Mouse (Mus musculus) kidney, adult 11 months (tissue): ENCODE data around the gene Dennd2c.
"Not testable (repeated sequence)": the region's sequence is repeated elsewhere in the genome, so short reads cannot be mapped to it uniquely, and the experiment has no call there.

ENCODE experiments used
- DNase-seq: peaks from one replicate; pipeline ENCODE4 v3.0.0; 2022

Dennd2c gene

GRCm38 (mm10) chr3:103171505-103172267 lies 69.3 kb downstream of the Dennd2c start, which contains the start of gene Bcas2:
TSS of gene Bcas2 (plus strand) at chr3:103171655.
- peak; percentile 96 for DNase-seq

- no peak for DNase-seq
Observed at GRCm38 (mm10) chr3:103172615-103173014, 70.2 kb downstream of the Dennd2c start.

- DNase-seq, result no peak
Observed at GRCm38 (mm10) chr3:103176740-103177139, 74.3 kb downstream of the Dennd2c start.

DNA sequence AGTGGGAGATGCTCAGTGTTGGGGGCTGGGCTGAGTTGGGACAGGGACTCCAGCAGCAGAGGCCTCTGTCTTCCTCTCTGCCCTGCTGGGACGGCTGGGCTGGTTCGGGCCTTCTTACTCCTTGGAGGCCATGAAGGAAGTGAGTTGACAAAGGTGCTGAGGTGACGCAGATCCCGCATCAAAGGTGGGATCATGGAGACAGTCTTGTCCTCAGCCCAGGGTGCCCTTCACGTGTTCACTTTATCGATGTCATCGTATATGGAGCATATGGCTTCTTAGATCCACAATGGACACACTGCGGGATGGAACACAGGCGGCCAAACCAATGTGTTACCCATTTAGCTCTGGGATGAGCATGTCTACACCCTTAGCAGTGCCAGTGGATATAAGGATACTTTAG lies 77.1 kb downstream of the Dennd2c start:
- no peak for DNase-seq

DNA sequence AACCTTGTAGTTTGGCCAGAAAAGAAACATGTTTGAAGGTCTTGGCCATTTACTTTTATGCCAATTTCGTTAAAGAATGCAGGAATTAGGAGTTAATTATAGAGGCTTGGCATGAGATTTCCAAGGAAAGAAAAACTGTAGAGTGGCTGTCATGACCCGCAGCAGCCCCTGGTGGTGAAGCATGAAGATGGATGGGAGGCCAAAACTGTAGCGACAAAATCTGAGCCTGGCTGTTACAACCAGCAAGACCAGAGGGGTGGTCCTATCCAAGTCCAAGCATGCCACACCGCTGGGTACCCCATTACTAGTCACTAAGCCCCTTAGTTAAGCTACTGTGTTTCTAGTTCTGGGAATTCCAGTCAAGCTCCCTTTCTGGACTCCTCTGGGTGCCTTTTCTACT lies 78.8 kb downstream of the Dennd2c start:
- DNase-seq, result no peak

- no peak for DNase-seq
Observed at GRCm38 (mm10) chr3:103182821-103183220, 80.4 kb downstream of the Dennd2c start.

DNA sequence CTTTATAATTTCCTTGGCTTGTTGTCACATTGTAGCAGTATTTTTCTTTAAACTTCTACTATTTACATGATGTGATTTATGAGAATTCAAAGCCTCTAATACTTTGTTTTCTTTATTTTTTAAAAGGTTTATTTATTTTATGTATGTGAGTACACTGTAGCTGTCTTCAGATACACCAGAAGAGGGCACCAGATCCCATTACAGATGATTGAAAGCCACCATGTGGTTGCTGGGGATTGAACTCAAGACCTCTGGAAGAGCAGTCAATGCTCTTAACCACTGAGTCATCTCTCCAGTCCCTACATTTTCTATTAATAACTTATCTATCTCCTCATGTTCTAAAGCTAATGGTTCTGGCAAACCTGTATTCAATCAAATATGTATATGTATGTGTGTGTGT lies 82.1 kb downstream of the Dennd2c start:
- not testable (repeated sequence) for DNase-seq

DNA sequence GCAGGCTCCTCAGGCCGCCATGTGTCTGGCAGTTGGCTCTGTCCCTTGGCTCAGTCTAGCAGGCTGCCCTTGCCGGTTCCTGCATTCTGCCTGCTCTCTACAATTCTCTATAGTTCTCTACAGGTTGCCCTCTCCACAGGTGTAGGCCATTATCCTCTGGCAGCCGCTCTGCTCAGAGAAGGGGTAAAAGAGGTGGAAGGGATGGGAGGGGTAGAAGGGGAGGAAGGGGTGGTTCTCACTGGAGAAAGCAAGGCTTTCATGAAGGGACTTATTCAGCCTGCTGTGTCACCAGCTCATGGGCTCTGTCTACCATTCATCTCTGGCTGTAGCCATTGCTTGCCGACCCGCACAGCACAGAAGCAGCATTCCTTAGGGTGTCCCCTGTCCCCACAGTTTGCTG lies 86.0 kb downstream of the Dennd2c start:
- no peak for DNase-seq

DNA sequence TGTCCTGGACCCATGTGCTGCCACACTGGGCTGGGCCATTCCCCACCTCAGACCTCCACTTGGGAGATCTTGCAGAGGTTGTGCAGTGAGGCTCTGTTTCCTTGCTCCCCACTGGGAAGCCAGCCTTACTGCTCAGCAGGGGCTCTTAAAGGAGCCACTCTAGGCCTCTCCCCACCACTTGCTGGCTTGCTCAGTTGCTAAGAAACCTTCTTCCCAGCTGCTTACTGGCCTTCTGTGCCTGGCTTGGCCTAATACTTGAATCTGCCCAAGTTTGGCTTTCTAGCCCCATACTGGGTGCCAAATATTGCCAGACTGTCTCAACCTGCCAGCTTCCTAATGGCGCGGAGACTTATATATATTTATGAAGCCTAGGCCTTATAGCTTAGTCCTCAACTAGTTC lies 86.5 kb downstream of the Dennd2c start:
- no peak for DNase-seq

GRCm38 (mm10) chr3:103192161-103192560 lies 89.8 kb downstream of the Dennd2c start:
- no peak for DNase-seq

DNA sequence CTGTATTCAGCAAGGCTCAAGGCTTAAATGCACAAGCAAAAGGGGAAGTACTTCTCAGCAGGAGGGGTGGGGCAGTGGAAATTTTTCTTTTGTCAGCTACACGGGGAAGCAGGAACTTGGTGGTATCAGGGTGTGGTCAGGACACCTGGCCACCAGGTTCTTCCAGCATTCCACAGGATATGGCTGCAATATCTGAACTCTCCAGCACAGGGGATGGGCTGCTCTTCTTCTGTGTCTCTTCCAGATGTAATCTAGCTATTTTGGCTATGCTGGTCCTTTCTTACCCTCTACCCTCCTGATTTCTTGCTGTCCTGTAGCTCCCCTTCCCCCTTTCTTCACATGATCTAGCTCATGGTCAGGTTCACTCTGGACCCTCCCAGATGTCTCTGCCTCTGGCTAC lies 90.8 kb downstream of the Dennd2c start:
- DNase-seq, result no peak

DNA sequence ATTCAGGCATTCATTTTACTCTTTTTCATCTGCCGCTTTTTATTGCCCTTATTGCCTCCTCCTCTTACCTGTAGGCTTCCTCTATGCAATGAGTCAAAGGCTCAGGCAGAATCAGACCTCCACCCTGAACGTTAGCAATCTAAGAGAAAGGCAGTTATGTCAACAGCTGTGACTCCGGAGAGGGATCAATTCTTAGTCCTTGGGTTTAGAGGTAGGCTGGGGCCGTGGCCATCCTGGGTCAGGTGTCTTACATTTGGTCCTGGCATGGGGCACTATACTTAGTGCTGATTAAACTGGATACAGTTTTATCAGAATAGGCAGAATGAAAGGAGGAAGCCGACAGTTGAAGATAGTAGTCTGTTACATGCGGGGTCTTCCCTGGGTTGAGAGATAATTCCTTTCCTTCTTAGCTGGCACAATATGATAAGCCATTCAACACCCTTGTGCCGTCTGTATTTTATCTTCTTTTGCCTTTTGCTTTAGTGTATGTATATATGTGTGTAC lies 94.0 kb downstream of the Dennd2c start:
- no peak for DNase-seq

GRCm38 (mm10) chr3:103199386-103199785 lies 97.0 kb downstream of the Dennd2c start:
- no peak for DNase-seq

- not testable (repeated sequence) for DNase-seq
Observed at GRCm38 (mm10) chr3:103201105-103201504, 98.7 kb downstream of the Dennd2c start.

DNA sequence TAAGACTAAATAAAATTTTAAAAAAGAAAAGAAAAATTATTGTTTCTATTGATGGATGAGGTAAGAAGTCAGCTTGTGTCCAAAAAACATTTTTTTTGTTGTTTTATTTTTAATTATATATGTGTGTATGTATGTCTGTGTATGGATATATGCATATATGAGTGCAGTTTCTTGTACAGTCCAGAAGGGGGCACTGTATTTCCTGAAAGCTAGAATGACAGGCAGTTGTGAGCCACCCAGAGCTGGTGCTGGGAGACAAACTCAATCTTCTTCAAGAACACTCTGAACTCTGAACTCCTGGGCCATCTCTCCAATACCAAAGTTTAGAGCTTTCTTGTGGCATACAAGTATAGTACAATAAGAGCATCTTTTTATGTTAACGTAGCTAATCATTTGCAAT lies 101.2 kb downstream of the Dennd2c start:
- DNase-seq, result no peak

GRCm38 (mm10) chr3:103204445-103204844 lies 102.0 kb downstream of the Dennd2c start:
- DNase-seq, result no peak

DNA sequence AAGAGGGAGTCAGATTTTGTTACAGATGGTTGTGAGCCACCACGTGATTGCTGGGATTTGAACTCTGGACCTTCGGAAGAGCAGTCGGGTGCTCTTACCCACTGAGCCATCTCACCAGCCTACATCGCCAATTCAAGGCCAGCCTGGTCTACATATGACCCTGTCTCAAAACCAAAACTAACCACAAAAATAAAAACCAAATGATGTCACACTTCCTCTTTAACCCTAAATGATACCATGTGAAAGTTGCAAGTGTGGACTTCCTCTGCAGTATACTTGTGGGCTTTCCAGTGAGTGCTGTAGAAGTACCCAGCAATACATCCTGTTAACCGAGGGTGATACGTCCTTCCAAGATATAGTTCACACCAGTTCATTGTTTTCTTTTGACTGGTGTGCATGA lies 104.0 kb downstream of the Dennd2c start:
- DNase-seq, result no peak

DNA sequence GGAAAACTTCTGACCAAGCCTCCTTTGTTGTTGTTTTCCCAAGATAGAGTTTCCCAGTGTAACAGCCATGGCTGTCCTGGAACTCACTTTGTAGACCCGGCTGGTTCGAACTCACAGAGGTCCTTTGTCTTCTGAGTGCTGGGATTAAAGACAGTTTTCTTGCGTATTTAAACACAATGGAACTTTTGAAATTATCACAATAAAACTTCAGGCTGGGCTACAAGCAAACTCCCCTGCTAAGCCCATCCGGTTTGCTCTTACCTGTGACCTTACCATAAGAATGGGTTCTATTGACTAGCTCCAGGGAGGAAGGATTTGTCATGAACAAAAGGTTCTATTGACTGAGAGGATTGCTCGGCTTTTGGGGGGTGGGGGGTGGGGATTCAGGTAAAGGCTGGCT lies 105.3 kb downstream of the Dennd2c start:
- no peak for DNase-seq

GRCm38 (mm10) chr3:103208237-103208636 lies 105.8 kb downstream of the Dennd2c start:
- no peak for DNase-seq

- no peak for DNase-seq
Observed at GRCm38 (mm10) chr3:103211101-103211500, 108.7 kb downstream of the Dennd2c start.

- no peak for DNase-seq
Observed at GRCm38 (mm10) chr3:103212142-103212541, 109.7 kb downstream of the Dennd2c start.

DNA sequence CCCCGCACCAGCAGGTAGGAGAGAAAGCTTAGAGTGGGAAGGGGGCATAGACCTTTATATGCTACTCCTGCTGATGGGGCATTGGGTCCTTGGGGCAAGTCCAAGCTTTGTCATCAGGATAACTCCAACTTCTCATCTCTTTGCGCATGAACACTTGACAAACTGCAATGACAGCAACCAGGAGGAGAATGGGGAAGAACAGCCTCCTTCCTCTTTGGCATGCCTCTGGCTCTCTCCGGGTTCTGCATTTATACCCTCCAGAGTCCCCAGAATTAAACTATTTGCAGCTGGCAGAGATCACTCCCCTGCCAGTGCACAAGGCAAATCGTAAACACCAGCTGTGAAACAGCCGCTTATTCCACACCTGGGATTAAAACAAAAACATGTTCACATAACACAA lies 111.1 kb downstream of the Dennd2c start:
- DNase-seq, result no peak

DNA sequence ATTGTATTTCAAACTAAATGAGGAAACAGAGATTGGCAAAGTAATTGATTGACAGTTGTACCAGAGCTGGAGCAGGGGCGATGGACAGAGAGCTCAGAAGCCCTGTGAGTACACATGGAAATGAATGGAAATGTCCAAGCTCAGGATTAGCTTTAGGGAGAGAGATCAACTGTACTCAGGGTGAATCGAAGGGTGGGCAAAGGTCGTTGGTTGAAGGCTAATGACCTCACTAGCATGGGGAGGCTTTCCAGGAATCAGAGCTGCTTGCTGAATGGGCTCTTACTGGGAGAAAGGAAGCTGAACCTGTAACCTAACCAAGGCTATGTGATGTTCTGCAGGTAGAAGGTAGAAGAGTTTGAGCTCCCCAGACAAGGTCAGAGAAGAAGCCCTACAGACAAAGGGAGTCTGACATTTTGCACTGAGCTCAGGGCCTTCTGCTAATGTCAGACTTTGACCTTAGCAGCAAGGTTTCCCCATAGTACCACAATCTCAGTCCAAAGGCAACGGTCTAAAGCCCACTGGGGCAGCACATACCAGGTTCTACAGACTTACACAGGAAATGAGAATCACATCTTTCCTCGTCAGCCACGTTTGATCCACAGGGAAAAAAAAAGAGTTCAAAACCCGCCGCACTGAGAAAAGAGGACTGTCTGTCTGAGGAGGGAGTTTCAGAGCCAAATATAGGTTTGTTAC lies 112.3 kb downstream of the Dennd2c start:
- DNase-seq, result peak; percentile 37

DNA sequence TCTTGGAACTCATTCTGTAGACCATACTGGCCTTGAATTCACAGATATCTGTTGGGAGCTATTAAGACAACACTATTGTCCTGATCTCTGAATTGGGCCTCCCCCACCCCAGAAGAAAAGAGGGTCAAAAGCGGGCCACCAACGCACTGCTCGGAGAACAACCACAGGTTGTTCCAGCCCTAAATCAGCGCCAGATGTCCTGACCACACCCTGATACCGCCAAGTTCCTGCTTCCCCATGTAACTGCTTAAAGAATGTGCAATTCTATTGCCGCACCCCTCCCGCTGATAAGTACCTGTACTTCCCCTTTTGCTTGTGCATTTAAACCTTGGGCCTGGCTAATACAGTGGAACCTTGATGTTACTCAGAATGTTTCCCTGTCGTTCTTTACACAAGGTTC lies 113.0 kb downstream of the Dennd2c start:
- not testable (repeated sequence) for DNase-seq
